Comparison of ENCODE assay signal across 24 mouse cellular contexts in the genomic region with DNA sequence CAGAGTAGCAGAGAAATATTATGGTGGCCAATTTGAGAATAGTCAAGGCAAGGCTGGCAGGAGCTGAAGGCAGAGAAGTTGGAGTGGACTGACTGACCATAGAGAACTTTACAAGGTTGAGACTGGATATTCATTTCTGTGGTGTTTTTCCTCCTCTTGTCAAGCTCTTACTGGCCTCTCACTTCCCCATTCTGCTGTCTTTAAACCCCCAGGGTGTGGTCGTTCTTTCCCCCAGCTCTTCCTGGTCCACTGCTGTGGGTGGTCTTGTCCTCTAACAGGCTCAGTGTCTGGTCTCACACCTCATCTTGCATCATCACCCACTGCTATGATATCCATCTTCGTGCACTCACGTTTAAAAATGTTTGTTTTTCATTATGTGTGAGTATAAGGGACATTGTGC. TPM values are rescaled to one million over a fixed set of nuclear protein-coding genes. Genes with fewer than 3 reads are reported as not detected.
"Had no signal": no experiment of that assay in that cellular context is flagged by ENCODE, and none has a peak within 500 bp of the region (broad histone marks: within the 10 kb centered on the region; RNA-seq: fewer than 3 reads in every experiment).

No protein-coding gene starts in this region.

- DNase-seq: kidney, adult 2 months; kidney, postnatal 14 days; lung, embryonic 14.5 days; lung, postnatal 10 days; lung, postnatal 4 days; midbrain, embryonic 14.5 days; retina, postnatal 1 day; right cerebral cortex, postnatal 4 days; spleen, adult 18-20 months; thymus, postnatal 4 days had no signal

- H3K36me3 ChIP-seq: kidney, embryonic 15.5 days; limb, embryonic 15.5 days; liver, embryonic 12.5 days; neural tube, embryonic 12.5 days had no signal

- ATAC-seq: liver, embryonic 12.5 days had no signal

- H3K9ac ChIP-seq: kidney, embryonic 15.5 days; limb, embryonic 15.5 days; liver, embryonic 12.5 days; lung, embryonic 14.5 days; neural tube, embryonic 12.5 days had no signal

- H3K27me3 ChIP-seq: kidney, embryonic 15.5 days; limb, embryonic 15.5 days; liver, embryonic 12.5 days; neural tube, embryonic 12.5 days had no signal

- H3K4me2 ChIP-seq: kidney, embryonic 15.5 days; limb, embryonic 15.5 days; liver, embryonic 12.5 days; lung, embryonic 14.5 days; neural tube, embryonic 12.5 days had no signal

- H3K9me3 ChIP-seq: kidney, embryonic 15.5 days; limb, embryonic 15.5 days; liver, embryonic 12.5 days; neural tube, embryonic 12.5 days had no signal

- H3K4me3 ChIP-seq: kidney, embryonic 15.5 days; left cerebral cortex, adult 2 months; limb, embryonic 15.5 days; liver, embryonic 12.5 days; myocyte; neural tube, embryonic 12.5 days had no signal

- H3K4me1 ChIP-seq: kidney, embryonic 15.5 days; limb, embryonic 15.5 days; liver, embryonic 12.5 days; neural tube, embryonic 12.5 days had no signal

- H3K27ac ChIP-seq: kidney, embryonic 15.5 days; left cerebral cortex, adult 2 months; limb, embryonic 15.5 days; liver, embryonic 12.5 days; neural tube, embryonic 12.5 days; stomach, postnatal 0 days had no signal

RNA-seq across cellular contexts. Expression of gene Ccdc83, which starts 47.8 kb away (rescaled TPM):
- total RNA-seq: layer of hippocampus, adult 8-10 months; layer of hippocampus, postnatal 14 days; left cerebral cortex, adult 2 months; left cerebral cortex, postnatal 25 days; megakaryocyte-erythroid progenitor cell, adult 5-6 weeks had no signal
- polyA plus RNA-seq: kidney, adult 2 months; kidney, embryonic 15.5 days; large intestine, adult 2 months; limb, embryonic 11.5 days; limb, embryonic 15.5 days; liver, embryonic 12.5 days; liver, embryonic 16.5 days; lung, embryonic 14.5 days; midbrain, embryonic 14.5 days; neural tube, embryonic 12.5 days; stomach, postnatal 0 days had no signal
